In genomic region chr3:21820051-21820598, GRCm38 (mm10) we compare ENCODE assay signal across 16 mouse cellular contexts.
DNase-seq lines count a peak whose midpoint lies in the region; ATAC-seq lines count a peak whose summit lies in the region.
"Had no signal": no experiment of that assay in that cellular context is flagged by ENCODE, and none has a peak within 500 bp of the region (broad histone marks: within the 10 kb centered on the region; RNA-seq: fewer than 3 reads in every experiment).

No protein-coding gene starts in this region.

- H3K4me2 ChIP-seq in embryonic facial prominence, embryonic 14.5 days (ENCODE audit: low read depth, low read length): no peak overlapping the region
- H3K4me2 ChIP-seq in hindbrain, embryonic 13.5 days: no peak overlapping the region
- H3K4me2 ChIP-seq: midbrain, embryonic 15.5 days; neural tube, embryonic 15.5 days had no signal

- H3K9ac ChIP-seq in embryonic facial prominence, embryonic 14.5 days (ENCODE audit: low read depth, low read length): no peak overlapping the region
- no peak overlapping the region for H3K9ac ChIP-seq in hindbrain, embryonic 13.5 days
- H3K9ac ChIP-seq: forebrain, postnatal 0 days; liver, embryonic 14.5 days; midbrain, embryonic 15.5 days; neural tube, embryonic 15.5 days had no signal

- peak; percentile 86 for DNase-seq in embryonic facial prominence, embryonic 14.5 days (ENCODE audit: low spot score)
- DNase-seq in embryonic facial prominence, embryonic 10.5 days (ENCODE audit: low spot score): no peak
- peak; percentile 98 for DNase-seq in 3T3-L1 (ENCODE audit: low read depth, low spot score)
- peak; percentile 20 for DNase-seq in limb, embryonic 10.5 days (ENCODE audit: low spot score)
- no peak for DNase-seq in right cerebral cortex, adult 18-20 months
- no peak for DNase-seq in frontal cortex, adult 2 months (ENCODE audit: extremely low spot score in 1 of 2, low spot score in 1 of 2)
- DNase-seq: cerebellum, adult 9-10 months; forebrain, postnatal 0 days; kidney, postnatal 10 days had no signal

- WGBS in embryonic facial prominence, embryonic 14.5 days: 25% methylated on average over 3 of the region's 3 CpGs
- WGBS in embryonic facial prominence, embryonic 10.5 days: 73% methylated on average over 3 of the region's 3 CpGs
- 82% methylated on average over 3 of the region's 3 CpGs for WGBS in limb, embryonic 10.5 days
- 68% methylated on average over 3 of the region's 3 CpGs for WGBS in hindbrain, embryonic 13.5 days

- no peaks in the 10 kb centered on the region for H3K27me3 ChIP-seq in embryonic facial prominence, embryonic 14.5 days (replicated peaks; ENCODE audit: control insufficient read depth, insufficient read depth, low read length)
- H3K27me3 ChIP-seq in embryonic facial prominence, embryonic 10.5 days (replicated peaks; ENCODE audit: low read depth, poor library complexity, severe bottlenecking): no peaks in the 10 kb centered on the region
- H3K27me3 ChIP-seq in limb, embryonic 10.5 days (ENCODE audit: low read depth, poor library complexity, severe bottlenecking): no peaks in the 10 kb centered on the region
- H3K27me3 ChIP-seq in hindbrain, embryonic 13.5 days: no peaks in the 10 kb centered on the region
- H3K27me3 ChIP-seq: midbrain, embryonic 15.5 days; neural tube, embryonic 15.5 days had no signal

- no peaks in the 10 kb centered on the region for H3K9me3 ChIP-seq in embryonic facial prominence, embryonic 14.5 days (ENCODE audit: control insufficient read depth, low read length)
- H3K9me3 ChIP-seq in embryonic facial prominence, embryonic 10.5 days: no peaks in the 10 kb centered on the region
- no peaks in the 10 kb centered on the region for H3K9me3 ChIP-seq in limb, embryonic 10.5 days (replicated peaks)
- H3K9me3 ChIP-seq in hindbrain, embryonic 13.5 days: no peaks in the 10 kb centered on the region
- H3K9me3 ChIP-seq: midbrain, embryonic 15.5 days; neural tube, embryonic 15.5 days had no signal

- H3K4me3 ChIP-seq in embryonic facial prominence, embryonic 14.5 days (ENCODE audit: low read depth, low read length): no peak overlapping the region
- no peak overlapping the region for H3K4me3 ChIP-seq in embryonic facial prominence, embryonic 10.5 days
- H3K4me3 ChIP-seq in limb, embryonic 10.5 days: no peak overlapping the region
- no peak overlapping the region for H3K4me3 ChIP-seq in hindbrain, embryonic 13.5 days
- H3K4me3 ChIP-seq: midbrain, embryonic 15.5 days; neural tube, embryonic 15.5 days had no signal

- H3K36me3 ChIP-seq in embryonic facial prominence, embryonic 14.5 days (ENCODE audit: control insufficient read depth, insufficient read depth, low read length): no peaks in the 10 kb centered on the region
- H3K36me3 ChIP-seq in embryonic facial prominence, embryonic 10.5 days (replicated peaks): no peaks in the 10 kb centered on the region
- no peaks in the 10 kb centered on the region for H3K36me3 ChIP-seq in limb, embryonic 10.5 days
- no peaks in the 10 kb centered on the region for H3K36me3 ChIP-seq in hindbrain, embryonic 13.5 days
- H3K36me3 ChIP-seq: midbrain, embryonic 15.5 days; neural tube, embryonic 15.5 days had no signal

- peak; percentile 44; the same call in 1 of the 2 replicates for ATAC-seq in embryonic facial prominence, embryonic 14.5 days (ENCODE audit: low read depth)
- ATAC-seq in common myeloid progenitor, adult 5-6 weeks (replicated peaks; ENCODE audit: low read depth, poor library complexity, severe bottlenecking): peak; percentile 43; the same call in 1 of the 2 replicates
- no peak for ATAC-seq in hindbrain, embryonic 13.5 days (ENCODE audit: low FRiP score)
- ATAC-seq: CD4-positive, CD25-positive, alpha-beta regulatory T cell, adult 4 months; forebrain, postnatal 0 days; midbrain, embryonic 15.5 days had no signal

- H3K27ac ChIP-seq in embryonic facial prominence, embryonic 14.5 days (replicated peaks; ENCODE audit: low read depth, low read length): no peak overlapping the region
- no peak overlapping the region for H3K27ac ChIP-seq in embryonic facial prominence, embryonic 10.5 days (replicated peaks)
- no peak overlapping the region for H3K27ac ChIP-seq in limb, embryonic 10.5 days
- H3K27ac ChIP-seq in hindbrain, embryonic 13.5 days: no peak overlapping the region
- H3K27ac ChIP-seq: liver, embryonic 14.5 days; midbrain, embryonic 15.5 days; neural tube, embryonic 15.5 days; stomach, postnatal 0 days had no signal

- H3K4me1 ChIP-seq in embryonic facial prominence, embryonic 14.5 days (ENCODE audit: control insufficient read depth, insufficient read depth, low read length): peaks cover 26% of the 10 kb centered on the region
- H3K4me1 ChIP-seq in embryonic facial prominence, embryonic 10.5 days: peaks cover 11% of the 10 kb centered on the region
- H3K4me1 ChIP-seq in limb, embryonic 10.5 days: no peaks in the 10 kb centered on the region
- H3K4me1 ChIP-seq in hindbrain, embryonic 13.5 days (replicated peaks): peaks cover 8% of the 10 kb centered on the region

Comparison
In these comparisons a context has a peak if more than half of its experiments do, and no peak if none do; other contexts are left out.
1. DNase-seq: peak in embryonic facial prominence, embryonic 14.5 days (single experiment), 3T3-L1 (single experiment) and limb, embryonic 10.5 days (single experiment); none in embryonic facial prominence, embryonic 10.5 days (single experiment), right cerebral cortex, adult 18-20 months (single experiment) and frontal cortex, adult 2 months (0 of 2).